Mouse (Mus musculus) brain, embryonic 14.5 days (tissue): ENCODE results near the gene Tmcc3. TPM values are rescaled to one million over a fixed set of nuclear protein-coding genes. Genes with fewer than 3 reads are reported as not detected.

ENCODE experiments used
- DNase-seq: peaks from one replicate; pipeline ENCODE4 v3.0.0-alpha.2; 2011; ENCODE audit warnings: low read depth
- CTCF ChIP-seq: fragments of 200-500 bp; IDR thresholded peaks from 2 replicates; pipeline ENCODE4 v1.5.1; 2012; ENCODE audit warnings: inconsistent platforms, mild to moderate bottlenecking, moderate library complexity, borderline replicate concordance; ENCODE audit not compliant: insufficient read depth, insufficient read length; ENCODE audit errors: extremely low read depth
- POLR2A ChIP-seq: fragments of 200-500 bp; IDR thresholded peaks from 2 replicates; pipeline ENCODE4 v1.6.1; 2012; ENCODE audit warnings: mild to moderate bottlenecking, inconsistent platforms, borderline replicate concordance; ENCODE audit not compliant: poor library complexity, insufficient read depth, insufficient read length, severe bottlenecking; ENCODE audit errors: extremely low read depth
- polyA plus RNA-seq: library from polyadenylated mRNA; depleted of rRNA; stranded (reverse); fragments of >200 nt; gene quantifications from 2 replicates; pipeline ENCODE4 v1.2.3, GENCODE M21; 2012; rRNA removed

Tmcc3 gene
- 4.5 and 7.2 TPM in 2 replicates for polyA plus RNA-seq

DNA sequence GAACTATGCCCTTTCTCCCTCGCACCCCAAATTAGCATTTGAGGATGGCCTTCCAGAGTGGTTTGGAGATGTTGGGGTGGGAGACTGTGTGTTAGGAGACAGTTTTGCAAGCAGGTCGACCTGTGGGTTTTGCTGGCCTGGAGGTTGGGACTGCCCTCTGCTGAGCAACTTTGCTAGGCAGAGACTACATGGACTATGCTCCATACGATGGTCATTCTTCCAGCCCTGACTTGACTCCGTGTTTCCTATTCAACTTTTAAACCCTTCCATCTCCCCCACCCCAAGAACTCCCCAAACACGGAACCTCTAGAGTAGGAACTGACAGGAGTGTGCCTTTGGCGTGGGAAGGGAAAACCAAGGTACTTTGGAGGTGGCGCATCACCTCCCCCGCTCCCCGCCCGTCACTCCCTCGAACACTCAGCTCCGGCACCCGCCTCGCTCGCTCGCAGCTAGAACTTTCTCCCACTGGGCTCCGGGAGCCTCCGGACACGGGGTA is at the start of gene Tmcc3:
Tmcc3 (plus strand) TSS at position 439 of the 496 bp plus-strand sequence.
- no peak for TF ChIP-seq CTCF
- no peak for DNase-seq

DNA sequence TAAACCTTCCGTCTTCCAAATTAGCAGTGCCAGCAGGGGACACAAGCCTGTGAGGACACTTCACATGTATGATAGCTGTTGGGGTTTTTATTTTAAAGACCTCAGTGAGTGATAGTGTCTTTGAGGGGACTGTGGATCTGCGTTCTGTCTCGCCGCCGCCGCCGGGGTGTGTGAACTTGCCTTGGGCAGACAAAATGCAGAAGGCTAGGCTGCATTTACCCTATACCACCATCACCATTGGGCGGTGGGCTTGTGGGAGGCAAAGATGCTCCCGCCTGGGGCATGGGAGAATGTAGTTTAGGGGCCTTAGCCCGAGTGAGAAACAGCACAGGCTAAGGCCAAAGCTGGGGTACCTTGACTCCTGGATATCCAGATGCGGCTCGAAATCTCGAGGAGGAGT is 49.1 kb upstream of the Tmcc3 start:
- no peak for DNase-seq

DNA sequence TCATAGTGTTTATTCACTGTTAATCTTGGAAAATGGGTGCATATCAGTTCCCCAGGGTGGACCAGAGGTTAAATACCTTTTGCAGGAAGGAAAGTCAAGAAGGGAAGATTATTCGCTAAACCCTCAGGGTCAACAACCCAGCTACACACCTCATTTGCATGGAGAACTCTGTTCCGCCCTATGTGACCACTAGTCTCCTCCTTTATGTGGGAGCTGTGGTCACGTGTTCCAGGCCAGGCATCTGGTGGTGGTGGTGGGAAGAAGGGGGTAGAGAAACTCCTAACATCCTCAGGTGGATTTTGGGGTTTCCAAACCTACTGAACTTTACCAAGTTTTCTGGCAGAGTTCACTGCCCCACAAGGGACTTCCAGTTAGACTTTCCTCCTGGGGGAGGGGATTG is 48.5 kb upstream of the Tmcc3 start:
- no peak for DNase-seq
- TF ChIP-seq CTCF (no peak), POLR2A (no peak)

More for the DNA sequence above, 49.1 kb upstream of the Tmcc3 start:
- TF ChIP-seq CTCF (no peak), POLR2A (no peak)

DNA sequence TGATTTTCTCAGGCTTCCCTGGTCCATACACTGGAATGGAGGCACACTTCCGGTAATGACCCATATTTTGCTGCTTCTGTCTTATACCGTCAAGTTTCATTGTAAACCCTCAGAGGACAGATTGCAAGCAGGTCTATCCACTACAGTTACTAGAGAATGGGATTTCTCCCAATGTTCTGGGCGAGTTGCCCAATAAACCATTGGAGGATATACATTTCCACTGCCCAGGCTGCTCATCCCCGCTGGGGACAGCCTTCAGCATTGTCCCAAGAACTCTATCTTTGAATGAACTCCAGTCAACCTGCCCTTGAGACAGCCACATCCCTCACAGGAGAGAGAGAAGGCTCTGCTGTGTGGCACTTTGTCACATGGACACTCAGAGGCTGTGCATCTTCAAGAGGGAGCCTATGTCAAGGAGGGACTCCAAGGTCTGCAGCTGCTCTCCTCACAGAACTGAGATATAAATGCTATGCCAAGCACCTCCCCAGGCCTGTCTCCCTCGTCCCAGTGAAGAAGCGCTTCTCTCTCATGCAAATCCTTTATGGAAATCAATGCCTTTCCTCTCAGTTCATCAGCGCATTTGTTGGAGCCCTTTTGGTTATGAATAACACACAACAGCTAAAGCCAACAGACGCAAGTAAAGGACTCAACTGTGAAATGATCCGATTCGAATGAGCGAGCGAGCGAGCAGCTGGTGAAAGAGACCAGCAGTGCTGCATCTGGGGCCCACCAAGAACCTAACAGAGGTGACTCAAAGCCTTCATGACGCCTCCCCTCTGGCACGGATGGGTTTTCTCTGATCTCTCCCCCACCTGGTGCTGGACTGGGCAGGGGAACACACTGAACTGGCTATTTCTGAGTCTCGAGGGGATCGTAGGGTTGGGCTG is 45.9 kb upstream of the Tmcc3 start:
- TF ChIP-seq CTCF (no peak), POLR2A (no peak)

DNA sequence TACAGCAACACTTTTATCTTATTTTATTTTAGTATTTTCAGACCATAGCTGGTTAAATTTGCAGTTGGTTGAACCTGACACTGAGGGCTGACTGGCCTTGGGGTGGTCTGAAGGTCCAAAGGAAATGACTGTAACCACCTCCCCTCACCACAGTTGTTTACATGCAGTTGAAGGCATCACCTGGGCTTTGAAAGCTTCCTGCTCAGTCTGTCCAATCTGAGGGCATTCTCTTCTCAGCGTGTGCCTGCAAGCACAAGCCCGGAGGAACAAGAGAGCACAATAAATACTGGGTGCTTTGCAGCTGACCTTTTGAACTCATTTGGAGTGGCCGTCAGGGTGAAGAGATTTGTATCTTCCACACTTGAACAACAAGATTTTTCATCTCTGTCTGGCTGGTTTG is 36.4 kb upstream of the Tmcc3 start:
- no peak for TF ChIP-seq POLR2A
- no peak for TF ChIP-seq CTCF
- no peak for DNase-seq

More for the DNA sequence above, 45.9 kb upstream of the Tmcc3 start:
- DNase-seq: peak; percentile 52

DNA sequence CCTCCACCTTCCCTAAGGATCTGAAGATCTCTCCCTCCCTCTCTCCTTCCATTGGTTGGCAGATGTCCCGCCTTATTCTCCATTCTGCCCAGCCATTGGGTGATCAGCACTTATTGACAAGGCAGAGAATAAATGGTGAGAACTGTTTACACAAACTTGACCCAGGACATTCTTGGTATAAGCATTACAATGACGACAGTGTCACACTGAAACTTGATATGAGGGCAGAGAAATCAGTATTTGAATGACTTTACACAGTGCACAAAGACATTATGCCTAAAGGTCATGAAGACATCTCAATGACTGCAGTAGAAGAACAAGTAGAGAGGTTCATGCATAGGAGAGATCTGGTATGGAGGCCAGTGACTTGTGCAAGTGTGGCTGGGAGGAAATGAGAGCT is 35.2 kb upstream of the Tmcc3 start:
- no peak for DNase-seq
- TF ChIP-seq CTCF: no peak
- TF ChIP-seq POLR2A: no peak

DNA sequence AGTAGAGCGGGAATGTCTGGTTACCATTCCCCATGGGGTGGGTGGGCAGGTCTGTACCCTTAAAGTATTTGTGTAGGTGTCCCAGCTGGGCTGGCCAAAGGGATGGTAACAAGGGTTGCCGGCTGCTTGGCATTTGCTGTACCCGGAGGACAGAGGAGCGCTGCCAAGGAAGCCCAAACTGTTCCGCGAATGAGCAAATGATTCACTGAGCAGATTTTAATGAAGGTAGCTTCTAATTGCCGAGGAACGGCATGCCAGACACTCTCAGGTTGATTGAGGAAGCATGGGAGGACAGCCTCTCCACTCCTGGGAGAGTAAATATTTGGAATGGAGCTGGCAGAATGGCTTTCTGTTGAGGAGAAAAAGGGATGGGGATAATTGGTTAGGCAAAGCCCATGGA is 29.6 kb upstream of the Tmcc3 start:
- peak; percentile 80 for DNase-seq
- TF ChIP-seq POLR2A: no peak
- TF ChIP-seq CTCF: no peak

DNA sequence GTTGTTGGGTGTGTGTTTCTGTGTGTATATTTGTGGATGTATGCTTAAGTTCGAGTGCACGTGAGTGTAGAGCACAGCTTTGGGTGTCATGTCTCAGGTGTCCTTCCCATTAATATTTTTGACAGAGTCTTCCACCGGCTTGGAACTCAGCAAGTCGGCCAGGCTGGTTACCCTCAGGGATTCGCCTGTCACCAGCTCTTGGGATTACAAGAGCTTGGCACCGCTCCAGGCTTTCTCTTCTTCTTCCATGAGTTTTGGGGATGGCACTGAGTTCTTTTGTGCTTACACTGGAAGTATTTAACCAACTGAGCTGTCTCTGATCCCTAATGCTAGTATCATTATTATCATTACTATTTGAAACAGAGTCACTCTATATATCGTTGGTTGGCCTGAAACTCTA is 29.0 kb upstream of the Tmcc3 start:
- no peak for TF ChIP-seq POLR2A
- no peak for TF ChIP-seq CTCF
- DNase-seq: no peak

DNA sequence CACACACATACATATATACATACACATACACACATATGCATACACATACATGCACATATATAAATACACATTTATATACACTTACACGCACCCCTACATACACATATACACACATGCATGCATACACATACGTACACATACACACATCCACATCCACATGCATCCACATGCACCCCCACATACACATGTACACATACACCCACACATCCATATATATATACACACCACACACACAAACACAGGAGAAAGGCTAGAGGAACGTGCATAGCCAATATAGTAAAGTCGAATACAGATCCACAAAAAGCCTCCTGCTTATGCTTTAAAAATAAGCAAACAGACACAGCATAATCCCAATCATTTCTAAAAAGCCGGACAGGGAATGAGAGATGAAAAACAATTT is 17.3 kb upstream of the Tmcc3 start:
- no peak for TF ChIP-seq POLR2A
- TF ChIP-seq CTCF: no peak
- DNase-seq: no peak

DNA sequence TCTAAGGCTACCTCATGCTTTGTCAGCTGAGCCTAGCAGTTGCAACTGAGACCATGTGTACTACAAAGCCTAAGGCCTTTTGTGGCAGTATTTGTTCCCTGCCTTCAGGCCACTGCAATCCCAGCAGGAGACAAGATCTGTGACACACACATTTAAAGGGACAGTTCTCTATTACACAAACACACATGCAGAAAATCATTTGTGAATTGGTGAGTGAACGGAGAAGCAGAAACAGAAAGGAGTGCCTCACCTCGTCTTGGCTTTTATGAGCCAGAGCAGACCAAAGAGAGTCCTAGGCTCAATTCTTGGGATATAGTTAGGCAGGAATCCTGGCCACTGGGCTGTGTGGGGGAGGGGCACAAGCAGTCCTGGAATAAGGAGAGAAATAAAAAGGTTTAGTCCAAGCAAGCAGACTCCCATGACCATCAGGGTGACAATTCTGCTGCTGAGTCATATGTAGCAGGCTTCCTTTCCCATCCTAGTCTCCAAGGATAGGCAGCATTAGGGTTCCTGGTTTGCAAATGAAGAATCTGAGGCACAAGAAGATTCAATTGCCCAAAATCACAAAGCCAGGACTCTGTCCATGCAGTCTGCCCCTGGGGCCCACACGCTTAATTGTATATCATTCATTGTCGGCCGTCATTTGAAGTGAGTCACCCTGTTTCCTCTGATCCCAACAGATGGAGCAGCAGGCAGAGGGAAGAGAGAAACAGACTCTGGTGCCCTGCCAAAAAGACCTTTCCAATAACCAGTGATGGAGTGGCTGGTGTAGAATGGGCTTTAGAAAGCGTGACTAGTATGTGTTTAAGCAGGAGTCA is 16.6 kb upstream of the Tmcc3 start:
- no peak for TF ChIP-seq CTCF
- no peak for TF ChIP-seq POLR2A
- peak; percentile 87 for DNase-seq

DNA sequence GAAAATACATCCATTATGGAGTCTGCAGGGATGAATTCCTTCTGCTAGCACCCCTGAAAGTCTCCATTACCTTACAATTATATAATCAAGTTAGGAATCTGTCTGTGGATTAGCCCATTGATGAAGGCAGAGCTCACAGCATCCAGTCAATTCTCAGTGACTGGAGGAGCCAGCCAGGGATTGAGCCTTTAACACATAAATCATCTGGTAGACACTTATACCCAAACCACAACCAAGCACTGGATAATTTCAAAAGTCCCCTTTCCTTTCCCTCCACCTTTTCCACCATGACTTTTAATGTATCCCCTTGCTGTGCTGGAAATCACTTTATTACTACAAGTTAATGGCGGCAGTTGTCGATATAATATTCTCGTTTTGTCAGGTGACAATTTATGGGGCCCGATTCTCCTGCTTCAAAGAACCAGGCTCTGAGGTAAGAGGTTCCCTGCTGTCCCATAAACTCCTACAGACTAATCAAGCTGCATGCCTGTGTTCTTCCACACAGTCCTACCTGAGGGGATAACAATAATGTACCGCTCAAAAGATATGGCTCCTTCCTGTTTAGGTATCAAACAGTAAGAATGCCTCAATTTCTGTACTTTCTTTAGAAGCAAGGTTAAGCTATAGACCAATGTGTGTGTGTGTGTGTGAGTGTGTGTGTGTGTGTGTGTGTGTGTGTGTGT is 15.7 kb upstream of the Tmcc3 start:
- DNase-seq: no peak
- TF ChIP-seq POLR2A: no peak
- TF ChIP-seq CTCF: no peak

DNA sequence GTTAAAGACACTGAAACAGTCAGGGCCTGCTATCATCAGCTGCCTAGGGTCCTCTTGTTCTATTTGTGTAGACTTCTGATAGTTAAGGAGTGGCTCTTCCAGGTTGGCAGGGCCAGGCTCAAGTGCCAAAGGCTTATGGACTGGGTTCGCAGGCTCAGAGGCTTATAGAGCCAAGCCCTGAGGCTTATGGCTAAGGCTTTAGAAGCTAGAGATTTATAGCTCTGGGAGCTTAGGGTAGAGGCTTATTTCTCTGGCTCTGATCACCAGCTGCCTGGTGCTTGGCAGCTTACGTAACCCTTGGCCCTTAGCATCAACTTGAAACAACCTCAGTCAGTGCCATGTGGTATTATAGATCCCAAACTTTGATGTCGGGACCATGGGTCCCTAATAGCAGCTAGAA is 13.3 kb upstream of the Tmcc3 start, which contains the start of gene Gm4792:
Gm4792 (minus strand) TSS at position 233 of the 400 bp plus-strand sequence.
- DNase-seq: peak; percentile 34
- TF ChIP-seq POLR2A (no peak), CTCF (no peak)

DNA sequence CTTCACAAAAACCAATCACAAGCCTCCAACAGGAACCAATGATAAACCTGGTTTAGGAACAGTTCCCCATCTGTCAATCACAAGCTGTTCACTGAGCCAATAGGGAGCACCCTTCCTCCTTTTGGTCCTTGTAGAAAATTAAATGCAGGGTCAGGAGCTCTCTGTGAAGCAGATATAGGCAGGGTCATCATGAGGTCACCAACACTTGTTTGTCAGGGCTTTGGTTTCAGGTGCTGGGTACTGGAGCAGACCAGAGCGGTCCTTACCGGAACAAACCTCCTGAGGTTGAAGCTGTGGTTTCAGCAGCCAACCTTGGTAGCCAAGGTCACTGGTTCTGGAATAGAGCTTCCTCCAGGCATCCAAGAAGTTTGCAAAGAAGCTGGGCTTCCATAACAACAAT is 12.4 kb upstream of the Tmcc3 start:
- DNase-seq: no peak
- no peak for TF ChIP-seq CTCF
- no peak for TF ChIP-seq POLR2A

DNA sequence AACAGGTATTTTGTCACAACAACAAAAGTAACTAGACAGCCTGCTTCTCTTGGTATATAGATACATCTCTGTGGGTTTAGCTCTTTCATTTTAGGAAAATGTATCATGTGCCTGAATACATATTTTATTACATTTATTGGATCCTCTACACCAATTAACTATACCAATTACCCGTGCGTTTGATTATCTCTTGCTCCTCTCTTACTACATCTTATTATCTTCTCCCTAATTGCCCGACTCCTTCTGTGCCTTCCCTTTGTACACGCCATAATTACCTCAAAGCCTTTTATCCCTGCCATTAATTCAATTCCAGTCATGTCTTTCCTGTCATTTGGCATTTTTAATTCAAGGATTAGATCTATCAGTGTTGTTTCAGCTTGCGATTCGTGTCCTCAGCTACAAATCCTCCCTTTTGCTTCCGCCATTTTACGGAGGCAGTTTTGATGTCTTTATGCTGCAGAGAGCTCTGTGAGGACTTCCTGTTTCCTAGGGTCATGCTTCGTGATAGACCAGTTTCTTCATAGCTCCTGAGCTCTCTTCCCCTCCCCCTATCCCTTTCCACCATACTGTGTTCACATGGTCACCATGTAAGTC is 7.6 kb upstream of the Tmcc3 start:
- TF ChIP-seq CTCF: no peak
- TF ChIP-seq POLR2A: no peak
- DNase-seq: peak; percentile 76
